Mouse (Mus musculus) stomach, embryonic 16.5 days (tissue): Measurements from ENCODE around the gene Tlcd1. TPM values are rescaled to one million over a fixed set of nuclear protein-coding genes. Genes with fewer than 3 reads are reported as not detected.

ENCODE experiments used
- ATAC-seq: fragments of 200-750 bp; cut with Nextera tagmentation; 2 replicates; pipeline ENCODE4 v1.8.0; 2017; ENCODE audit warnings: moderate number of reproducible peaks, moderate TSS enrichment; ENCODE audit not compliant: insufficient read depth, low FRiP score
- H3K27ac ChIP-seq: fragments of 300-500 bp; sonication (generic); 2 replicates; pipeline ENCODE4 v1.5.1; 2014; ENCODE audit warnings: low read length
- H3K27me3 ChIP-seq: fragments of 300-500 bp; sonication (generic); 2 replicates; pipeline ENCODE4 v1.6.1; 2014; ENCODE audit warnings: low read length, control low read depth, mixed read lengths; ENCODE audit not compliant: control insufficient read depth, insufficient read depth
- H3K36me3 ChIP-seq: fragments of 300-500 bp; sonication (generic); 2 replicates; pipeline ENCODE4 v1.6.1; 2014; ENCODE audit warnings: low read length; ENCODE audit not compliant: control insufficient read depth, insufficient read depth
- H3K4me1 ChIP-seq: fragments of 300-500 bp; sonication (generic); 2 replicates; pipeline ENCODE4 v1.6.1; 2014; ENCODE audit warnings: low read length, control low read depth, mixed read lengths; ENCODE audit not compliant: control insufficient read depth, insufficient read depth
- H3K4me2 ChIP-seq: fragments of 300-500 bp; sonication (generic); 2 replicates; pipeline ENCODE4 v1.6.1; 2014; ENCODE audit warnings: low read depth, low read length, mixed read lengths
- H3K4me3 ChIP-seq: fragments of 300-500 bp; sonication (generic); replicated peaks from 2 replicates; pipeline ENCODE4 v1.5.1; 2014; ENCODE audit warnings: mild to moderate bottlenecking, low read length
- H3K9ac ChIP-seq: fragments of 300-500 bp; sonication (generic); 2 replicates; pipeline ENCODE4 v1.6.1; 2014; ENCODE audit warnings: low read length
- H3K9me3 ChIP-seq: fragments of 300-500 bp; sonication (generic); replicated peaks from 2 replicates; pipeline ENCODE4 v1.6.1; 2016; ENCODE audit warnings: low read length, control low read depth; ENCODE audit not compliant: control insufficient read depth
- WGBS: fragments of 180-500 bp; shearing (Covaris S2); extraction: QIAGEN DNeasy Blood & Tissue Kit; methylation state at CpG from one replicate; pipeline ENCODE4 v1.1.7; 2014; 5-methylcytosine and 5-hydroxymethylcytosine counted together
- polyA plus RNA-seq: library from polyadenylated mRNA; unstranded; fragments of >200 nt; fragmentation: Nextera tagmentation; extraction: Ambion mirVana; gene quantifications from 2 replicates; pipeline ENCODE4 v1.2.1, GENCODE M21; 2015

Gene Tlcd1
- polyA plus RNA-seq, 1 experiment from 2014 or later, result 32.5 TPM

GRCm38 (mm10) chr11:78164604-78164923, 11.9 kb upstream of the Tlcd1 start:
- peaks cover 33% of the 10 kb centered on the region for H3K4me1 ChIP-seq
- H3K36me3 ChIP-seq, result peaks cover 17% of the 10 kb centered on the region
- H3K4me3 ChIP-seq, result peak overlapping the region; percentile 100
- H3K4me2 ChIP-seq, result peak overlapping the region; percentile 94
- peak overlapping the region; percentile 99 for H3K27ac ChIP-seq
- H3K27me3 ChIP-seq, result no peaks in the 10 kb centered on the region
- WGBS, result under 1% methylated on average over 14 of the region's 14 CpGs
- H3K9me3 ChIP-seq, result no peaks in the 10 kb centered on the region
- H3K9ac ChIP-seq, result peak overlapping the region; percentile 98
- no peak for ATAC-seq

- WGBS, result under 1% methylated on average over 75 of the region's 78 CpGs
Measured at GRCm38 (mm10) chr11:78164924-78165760, 11.4 kb upstream of the Tlcd1 start, which contains the start of gene Traf4. Traf4 (minus strand) TSS chr11:78165589.

GRCm38 (mm10) chr11:78165761-78166109, 10.8 kb upstream of the Tlcd1 start:
- Histone ChIP-seq H3K4me3 (peak overlapping the region; percentile 100), H3K9ac (peak overlapping the region; percentile 98), H3K9me3 (no peaks in the 10 kb centered on the region), H3K27me3 (no peaks in the 10 kb centered on the region), H3K4me2 (peak overlapping the region; percentile 94), H3K36me3 (peaks cover 9% of the 10 kb centered on the region), H3K4me1 (peaks cover 33% of the 10 kb centered on the region), H3K27ac (peak overlapping the region; percentile 99)
- WGBS, result 3% methylated on average over 16 of the region's 16 CpGs
- ATAC-seq, result peak; percentile 12; the same call in 1 of the 2 replicates

More at GRCm38 (mm10) chr11:78164924-78165760, 11.4 kb upstream of the Tlcd1 start, which contains the start of gene Traf4:
- Histone ChIP-seq H3K4me3 (peak within 1 kb of the TSS; percentile 100), H3K4me2 (peak within 1 kb of the TSS; percentile 94), H3K27ac (peak within 1 kb of the TSS; percentile 99), H3K27me3 (no peaks in the 10 kb centered on the region), H3K4me1 (peaks cover 33% of the 10 kb centered on the region), H3K9me3 (no peaks in the 10 kb centered on the region), H3K36me3 (peaks cover 13% of the 10 kb centered on the region), H3K9ac (peak within 1 kb of the TSS; percentile 98)
- ATAC-seq, result peak; percentile 84

- WGBS, result 46% methylated on average over 4 of the region's 4 CpGs
- Histone ChIP-seq H3K4me1 (peaks cover 33% of the 10 kb centered on the region), H3K4me3 (peak overlapping the region; percentile 100), H3K27ac (peak overlapping the region; percentile 99), H3K9ac (peak overlapping the region; percentile 98), H3K36me3 (peaks cover 5% of the 10 kb centered on the region; the same call in 1 of the 2 replicates), H3K9me3 (no peaks in the 10 kb centered on the region), H3K27me3 (no peaks in the 10 kb centered on the region), H3K4me2 (peak overlapping the region; percentile 94)
- ATAC-seq, result no peak
Measured at GRCm38 (mm10) chr11:78166161-78166560, 10.3 kb upstream of the Tlcd1 start.

- ATAC-seq, result no peak
- Histone ChIP-seq H3K27ac (peak overlapping the region; percentile 99; the same call in 1 of the 2 replicates), H3K4me1 (peaks cover 33% of the 10 kb centered on the region), H3K36me3 (peaks cover 3% of the 10 kb centered on the region; the same call in 1 of the 2 replicates), H3K4me2 (peak overlapping the region; percentile 94; the same call in 1 of the 2 replicates), H3K9ac (no peak overlapping the region), H3K4me3 (no peak overlapping the region), H3K27me3 (no peaks in the 10 kb centered on the region), H3K9me3 (no peaks in the 10 kb centered on the region)
- WGBS, result 59% methylated on average over 6 of the region's 6 CpGs
Measured at GRCm38 (mm10) chr11:78166640-78167039, 9.9 kb upstream of the Tlcd1 start.

- Histone ChIP-seq H3K4me2 (no peak overlapping the region), H3K27ac (0 out of 2 replicates have a peak overlapping the region, but pooled peaks have one; percentile 14), H3K4me1 (peaks cover 27% of the 10 kb centered on the region), H3K9ac (no peak overlapping the region), H3K27me3 (no peaks in the 10 kb centered on the region), H3K36me3 (no peaks in the 10 kb centered on the region), H3K9me3 (no peaks in the 10 kb centered on the region), H3K4me3 (no peak overlapping the region)
- no peak for ATAC-seq
- WGBS, result 91% methylated on average over 14 of the region's 14 CpGs
Measured at GRCm38 (mm10) chr11:78167257-78167959, 9.1 kb upstream of the Tlcd1 start.

GRCm38 (mm10) chr11:78168541-78169468, 7.7 kb upstream of the Tlcd1 start:
- WGBS, result 43% methylated on average over 19 of the region's 19 CpGs

GRCm38 (mm10) chr11:78170306-78170705, 6.2 kb upstream of the Tlcd1 start:
- Histone ChIP-seq H3K4me2 (no peak overlapping the region), H3K27me3 (no peaks in the 10 kb centered on the region), H3K9me3 (no peaks in the 10 kb centered on the region), H3K27ac (no peak overlapping the region), H3K4me3 (no peak overlapping the region), H3K36me3 (no peaks in the 10 kb centered on the region), H3K4me1 (peaks cover 17% of the 10 kb centered on the region), H3K9ac (no peak overlapping the region)
- 79% methylated on average over 15 of the region's 15 CpGs for WGBS
- no peak for ATAC-seq

More at GRCm38 (mm10) chr11:78168541-78169468, 7.7 kb upstream of the Tlcd1 start:
- H3K4me2 ChIP-seq, result peak overlapping the region; percentile 44
- peaks cover 17% of the 10 kb centered on the region for H3K4me1 ChIP-seq
- no peaks in the 10 kb centered on the region for H3K27me3 ChIP-seq
- H3K9me3 ChIP-seq, result no peaks in the 10 kb centered on the region
- H3K9ac ChIP-seq, result no peak overlapping the region
- no peak for ATAC-seq
- H3K27ac ChIP-seq, result peak overlapping the region; percentile 36
- no peaks in the 10 kb centered on the region for H3K36me3 ChIP-seq
- peak overlapping the region; percentile 20 for H3K4me3 ChIP-seq
